Mouse (Mus musculus) forebrain, embryonic 13.5 days (tissue): ENCODE measurements at regions not wholly inside any gene's neighbourhood (a gene's known extent, or its start where the extent isn't known, plus 50 kb on each side); places are given as distances from the start of the nearest gene placed in this dataset.

Experiments
- ATAC-seq: fragments of 200-750 bp; cut with Nextera tagmentation; 2 replicates; pipeline ENCODE4 v1.8.0; 2017
- H3K27ac ChIP-seq: fragments of 300-500 bp; sonication (generic); 2 replicates; pipeline ENCODE4 v1.5.1; 2015; ENCODE audit warnings: inconsistent platforms, mild to moderate bottlenecking, moderate library complexity
- H3K27me3 ChIP-seq: fragments of 300-500 bp; sonication (generic); 2 replicates; pipeline ENCODE4 v1.6.1; 2015; ENCODE audit warnings: mild to moderate bottlenecking, inconsistent platforms
- H3K36me3 ChIP-seq: fragments of 300-500 bp; sonication (generic); 2 replicates; pipeline ENCODE4 v1.6.1; 2015; ENCODE audit warnings: mild to moderate bottlenecking, inconsistent platforms; ENCODE audit not compliant: poor library complexity, severe bottlenecking
- H3K4me1 ChIP-seq: fragments of 300-500 bp; sonication (generic); 2 replicates; pipeline ENCODE4 v1.6.1; 2015; ENCODE audit warnings: inconsistent platforms
- H3K4me2 ChIP-seq: fragments of 300-500 bp; sonication (generic); 2 replicates; pipeline ENCODE4 v1.6.1; 2015; ENCODE audit warnings: inconsistent platforms, mild to moderate bottlenecking, moderate library complexity
- H3K4me3 ChIP-seq: fragments of 300-500 bp; sonication (generic); 2 replicates; pipeline ENCODE4 v1.5.1; 2015; ENCODE audit warnings: mild to moderate bottlenecking, inconsistent platforms
- H3K9ac ChIP-seq: fragments of 300-500 bp; sonication (generic); 2 replicates; pipeline ENCODE4 v1.6.1; 2015; ENCODE audit warnings: mild to moderate bottlenecking, inconsistent platforms
- H3K9me3 ChIP-seq: fragments of 300-500 bp; sonication (generic); replicated peaks from 2 replicates; pipeline ENCODE4 v1.6.1; 2016; ENCODE audit warnings: inconsistent platforms
- WGBS: fragments of 180-500 bp; shearing (Covaris S2); methylation state at CpG from one replicate; pipeline ENCODE4 v1.1.7; 2015; 5-methylcytosine and 5-hydroxymethylcytosine counted together

GRCm38 (mm10) chr9:101472101-101473073 is 220.8 kb upstream of the Ppp2r3a start:
- Histone ChIP-seq H3K9ac (no peak overlapping the region), H3K4me3 (no peak overlapping the region), H3K9me3 (no peaks in the 10 kb centered on the region; the same call in 1 of the 2 replicates), H3K27me3 (no peaks in the 10 kb centered on the region), H3K36me3 (no peaks in the 10 kb centered on the region), H3K27ac (peak overlapping the region; percentile 82), H3K4me2 (peak overlapping the region; percentile 37), H3K4me1 (peaks cover 27% of the 10 kb centered on the region)
- peak; percentile 92 for ATAC-seq
- 6% methylated on average over 8 of the region's 8 CpGs for WGBS

- H3K4me1 ChIP-seq: peaks cover 27% of the 10 kb centered on the region
- whole genome bisulfite sequencing: 10% methylated on average over 3 of the region's 3 CpGs
- no peaks in the 10 kb centered on the region for H3K36me3 ChIP-seq
- no peaks in the 10 kb centered on the region for H3K27me3 ChIP-seq
- H3K4me2 ChIP-seq: no peak overlapping the region
- H3K27ac ChIP-seq: peak overlapping the region; percentile 82
- ATAC-seq: no peak
- no peaks in the 10 kb centered on the region; the same call in 1 of the 2 replicates for H3K9me3 ChIP-seq
- no peak overlapping the region for H3K4me3 ChIP-seq
- no peak overlapping the region for H3K9ac ChIP-seq
These were observed 220.1 kb upstream of the Ppp2r3a start for GRCm38 (mm10) chr9:101471665-101472064.

GRCm38 (mm10) chr9:101469756-101470155 is 218.2 kb upstream of the Ppp2r3a start:
- WGBS: 82% methylated on average over 3 of the region's 3 CpGs
- no peaks in the 10 kb centered on the region for H3K9me3 ChIP-seq
- ATAC-seq: no peak
- no peak overlapping the region for H3K4me3 ChIP-seq
- H3K27ac ChIP-seq: no peak overlapping the region
- H3K36me3 ChIP-seq: no peaks in the 10 kb centered on the region
- no peaks in the 10 kb centered on the region for H3K27me3 ChIP-seq
- H3K4me2 ChIP-seq: no peak overlapping the region
- H3K4me1 ChIP-seq: peaks cover 30% of the 10 kb centered on the region
- H3K9ac ChIP-seq: no peak overlapping the region

GRCm38 (mm10) chr9:101464727-101465427 is 213.3 kb upstream of the Ppp2r3a start:
- Histone ChIP-seq H3K4me3 (no peak overlapping the region), H3K27ac (no peak overlapping the region), H3K4me1 (peaks cover 10% of the 10 kb centered on the region), H3K27me3 (no peaks in the 10 kb centered on the region), H3K9ac (no peak overlapping the region), H3K36me3 (no peaks in the 10 kb centered on the region), H3K9me3 (no peaks in the 10 kb centered on the region), H3K4me2 (peak overlapping the region; percentile 38)
- 29% methylated on average over 18 of the region's 18 CpGs for WGBS
- ATAC-seq: peak; percentile 51; the same call in 1 of the 2 replicates

GRCm38 (mm10) chr9:101458947-101459627 is 207.5 kb upstream of the Ppp2r3a start:
- H3K4me2 ChIP-seq: no peak overlapping the region
- no peaks in the 10 kb centered on the region for H3K27me3 ChIP-seq
- peak; percentile 27; the same call in 1 of the 2 replicates for ATAC-seq
- 55% methylated on average over 11 of the region's 11 CpGs for WGBS
- H3K9ac ChIP-seq: no peak overlapping the region
- H3K4me1 ChIP-seq: peaks cover 27% of the 10 kb centered on the region
- no peaks in the 10 kb centered on the region for H3K36me3 ChIP-seq
- no peak overlapping the region for H3K27ac ChIP-seq
- H3K9me3 ChIP-seq: no peaks in the 10 kb centered on the region
- no peak overlapping the region for H3K4me3 ChIP-seq

GRCm38 (mm10) chr9:101458306-101458946 is 206.8 kb upstream of the Ppp2r3a start:
- Histone ChIP-seq H3K9me3 (no peaks in the 10 kb centered on the region), H3K9ac (no peak overlapping the region), H3K4me3 (no peak overlapping the region), H3K36me3 (no peaks in the 10 kb centered on the region), H3K27me3 (no peaks in the 10 kb centered on the region), H3K27ac (no peak overlapping the region), H3K4me2 (no peak overlapping the region), H3K4me1 (peaks cover 27% of the 10 kb centered on the region)
- 84% methylated on average over 10 of the region's 10 CpGs for WGBS
- peak; percentile 27; the same call in 1 of the 2 replicates for ATAC-seq

- no peak overlapping the region for H3K27ac ChIP-seq
- H3K27me3 ChIP-seq: no peaks in the 10 kb centered on the region
- H3K36me3 ChIP-seq: no peaks in the 10 kb centered on the region
- H3K9me3 ChIP-seq: no peaks in the 10 kb centered on the region
- WGBS: 77% methylated on average over 2 of the region's 2 CpGs
- H3K9ac ChIP-seq: no peak overlapping the region
- no peaks in the 10 kb centered on the region for H3K4me1 ChIP-seq
- no peak overlapping the region for H3K4me2 ChIP-seq
- H3K4me3 ChIP-seq: no peak overlapping the region
- ATAC-seq: peak; percentile 41; the same call in 1 of the 2 replicates
These were observed 194.7 kb upstream of the Ppp2r3a start for GRCm38 (mm10) chr9:101446316-101446715.

GRCm38 (mm10) chr9:101445764-101446163 is 194.2 kb upstream of the Ppp2r3a start:
- H3K4me1 ChIP-seq: no peaks in the 10 kb centered on the region
- H3K9ac ChIP-seq: no peak overlapping the region
- H3K27me3 ChIP-seq: no peaks in the 10 kb centered on the region
- no peak overlapping the region for H3K4me2 ChIP-seq
- no peak overlapping the region for H3K4me3 ChIP-seq
- WGBS: 83% methylated on average over 5 of the region's 5 CpGs
- H3K27ac ChIP-seq: no peak overlapping the region
- no peaks in the 10 kb centered on the region for H3K36me3 ChIP-seq
- ATAC-seq: peak; percentile 89
- no peaks in the 10 kb centered on the region for H3K9me3 ChIP-seq

GRCm38 (mm10) chr9:101445293-101445692 is 193.7 kb upstream of the Ppp2r3a start:
- no peak overlapping the region for H3K27ac ChIP-seq
- no peaks in the 10 kb centered on the region for H3K4me1 ChIP-seq
- no peaks in the 10 kb centered on the region for H3K27me3 ChIP-seq
- no peaks in the 10 kb centered on the region for H3K36me3 ChIP-seq
- H3K9me3 ChIP-seq: no peaks in the 10 kb centered on the region
- H3K4me2 ChIP-seq: no peak overlapping the region
- ATAC-seq: no peak
- no peak overlapping the region for H3K9ac ChIP-seq
- WGBS: 85% methylated on average over 1 of the region's 1 CpGs
- H3K4me3 ChIP-seq: no peak overlapping the region

GRCm38 (mm10) chr9:101439856-101440255 is 188.3 kb upstream of the Ppp2r3a start:
- Histone ChIP-seq H3K4me1 (no peaks in the 10 kb centered on the region), H3K9ac (no peak overlapping the region), H3K4me2 (no peak overlapping the region), H3K27me3 (no peaks in the 10 kb centered on the region), H3K4me3 (no peak overlapping the region), H3K9me3 (no peaks in the 10 kb centered on the region), H3K36me3 (no peaks in the 10 kb centered on the region), H3K27ac (no peak overlapping the region)
- WGBS: 87% methylated on average over 6 of the region's 6 CpGs
- no peak for ATAC-seq

GRCm38 (mm10) chr9:101438564-101439180 is 187.1 kb upstream of the Ppp2r3a start:
- no peak overlapping the region for H3K4me3 ChIP-seq
- 88% methylated on average over 12 of the region's 12 CpGs for WGBS
- no peak overlapping the region for H3K27ac ChIP-seq
- H3K4me2 ChIP-seq: no peak overlapping the region
- no peaks in the 10 kb centered on the region for H3K4me1 ChIP-seq
- no peak overlapping the region for H3K9ac ChIP-seq
- no peaks in the 10 kb centered on the region for H3K27me3 ChIP-seq
- H3K36me3 ChIP-seq: no peaks in the 10 kb centered on the region
- H3K9me3 ChIP-seq: no peaks in the 10 kb centered on the region
- ATAC-seq: no peak
